Mouse (Mus musculus) olfactory bulb, adult 2 months (tissue): Measurements from ENCODE around the gene Traip. TPM values are rescaled to one million over a fixed set of nuclear protein-coding genes. Genes with fewer than 3 reads are reported as not detected.
A peak's percentile ranks its signal among the peaks of the same experiment; 100 is the strongest.

Experiments
- H3K27ac ChIP-seq: fragments of 200-500 bp; 2 replicates; pipeline ENCODE4 v1.5.1; 2012; ENCODE audit warnings: low read depth, low read length; ENCODE audit not compliant: insufficient read depth
- H3K4me1 ChIP-seq: fragments of 200-500 bp; 2 replicates; pipeline ENCODE4 v1.6.1; 2012; ENCODE audit warnings: low read length; ENCODE audit not compliant: control insufficient read depth, insufficient read depth
- H3K4me3 ChIP-seq: fragments of 200-500 bp; 2 replicates; pipeline ENCODE4 v1.5.1; 2012; ENCODE audit warnings: mild to moderate bottlenecking, low read depth, low read length, moderate library complexity; ENCODE audit not compliant: insufficient read depth
- CTCF ChIP-seq: fragments of 200-500 bp; IDR thresholded peaks from 2 replicates; pipeline ENCODE4 v1.5.1; 2012; ENCODE audit warnings: low read depth, mild to moderate bottlenecking, low read length, moderate library complexity; ENCODE audit not compliant: insufficient read depth
- POLR2A ChIP-seq: fragments of 200-500 bp; IDR thresholded peaks from 2 replicates; pipeline ENCODE4 v1.6.1; 2012; ENCODE audit warnings: mild to moderate bottlenecking, low read depth, low read length, moderate library complexity; ENCODE audit not compliant: insufficient read depth
- WGBS: fragments of 180-500 bp; shearing (Covaris S2); methylation state at CpG from one replicate; pipeline ENCODE4 v1.1.7; 2018; 5-methylcytosine and 5-hydroxymethylcytosine counted together
- polyA plus RNA-seq: library from polyadenylated mRNA; stranded (reverse); fragments of >200 nt; gene quantifications from 2 replicates; pipeline ENCODE4 v1.2.4, GENCODE M21; 2012; ENCODE audit warnings: low replicate concordance; ENCODE audit not compliant: missing spikeins, insufficient read depth, insufficient read length

Gene Traip
- polyA plus RNA-seq, 1 experiment: not detected

GRCm38 (mm10) chr9:107927749-107928148, 22.2 kb upstream of the Traip start:
- TF ChIP-seq POLR2A (no peak), CTCF (no peak)
- H3K27ac ChIP-seq: 0 out of 2 replicates have a peak overlapping the region, but pooled peaks have one; percentile 46
- 49% methylated on average over 5 of the region's 5 CpGs for WGBS
- peaks cover 66% of the 10 kb centered on the region for H3K4me1 ChIP-seq
- no peak overlapping the region for H3K4me3 ChIP-seq

DNA sequence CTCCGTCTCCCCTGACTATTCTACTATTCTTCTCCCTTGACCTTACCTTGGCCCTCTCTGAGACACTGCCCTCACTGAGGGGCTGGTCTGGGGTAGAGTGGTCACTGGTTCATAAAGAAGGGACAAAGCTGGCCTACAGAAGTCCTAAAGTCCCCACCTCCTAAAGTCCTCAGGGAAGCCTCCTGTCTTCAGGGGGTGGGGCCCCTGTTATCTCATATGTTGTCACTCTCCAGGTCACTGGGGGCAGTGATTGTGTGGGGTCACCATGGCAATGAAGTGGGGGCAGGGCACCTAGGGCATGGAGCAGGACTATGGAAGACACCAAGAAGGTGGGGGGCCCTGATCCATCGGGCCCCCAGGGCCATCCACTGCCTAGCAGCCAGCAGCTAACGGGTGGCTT, 21.8 kb upstream of the Traip start, which contains the start of gene Actl11:
TSS of gene Actl11 (plus strand) at position 301 of the 400 bp plus-strand sequence.
- no peak for TF ChIP-seq POLR2A
- no peak for TF ChIP-seq CTCF
- 88% methylated on average over 3 of the region's 3 CpGs for WGBS
- H3K27ac ChIP-seq: 0 out of 2 replicates have a peak within 1 kb of the TSS, but pooled peaks have one; percentile 46
- no peak within 1 kb of the TSS for H3K4me3 ChIP-seq
- H3K4me1 ChIP-seq: peaks cover 63% of the 10 kb centered on the region

DNA sequence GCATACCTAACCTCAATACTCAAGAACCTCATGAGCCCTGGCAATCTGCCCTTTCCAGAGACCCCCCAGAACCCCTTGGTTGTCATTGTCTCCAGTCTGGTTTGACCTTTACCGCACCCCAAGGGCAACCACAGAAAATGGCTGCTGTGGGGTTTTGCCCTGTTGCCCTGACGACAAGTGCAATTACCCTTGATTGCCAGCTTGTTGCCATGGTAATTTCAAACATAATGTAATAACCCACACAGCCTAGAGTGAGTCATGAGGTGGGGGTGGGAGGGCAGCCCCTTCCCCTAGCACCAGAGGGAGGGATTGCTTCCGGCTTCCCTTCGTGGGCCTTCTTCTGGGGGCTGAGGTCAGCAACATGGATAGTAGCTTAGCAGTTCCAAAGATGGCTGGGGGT, 17.7 kb upstream of the Traip start:
- no peak for TF ChIP-seq CTCF
- no peak for TF ChIP-seq POLR2A
- H3K27ac ChIP-seq: peak overlapping the region; percentile 11
- H3K4me3 ChIP-seq: no peak overlapping the region
- 38% methylated on average over 4 of the region's 4 CpGs for whole genome bisulfite sequencing
- H3K4me1 ChIP-seq: peaks cover 42% of the 10 kb centered on the region

DNA sequence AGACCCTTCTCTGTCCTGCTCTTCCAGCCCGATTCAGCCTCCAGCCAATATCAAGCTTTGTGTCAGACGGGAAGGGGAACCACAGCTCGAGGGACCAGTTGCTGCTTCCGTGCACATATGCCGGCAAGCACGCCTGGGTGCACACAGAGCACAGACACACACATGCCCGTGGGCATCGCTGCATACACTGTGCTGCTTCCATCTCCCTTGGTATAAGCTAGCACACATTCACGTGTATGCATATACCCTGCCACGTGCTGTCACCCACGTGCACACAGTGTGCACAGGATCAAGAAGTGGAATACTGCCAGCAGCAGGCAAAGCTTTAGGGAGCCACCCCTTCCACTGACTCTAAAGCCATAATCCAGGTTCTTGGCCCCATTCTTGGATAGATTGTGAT, 15.8 kb upstream of the Traip start:
- Histone ChIP-seq H3K4me1 (peaks cover 41% of the 10 kb centered on the region), H3K27ac (0 out of 2 replicates have a peak overlapping the region, but pooled peaks have one; percentile 3), H3K4me3 (no peak overlapping the region)
- TF ChIP-seq POLR2A (no peak), CTCF (no peak)
- WGBS: 56% methylated on average over 11 of the region's 11 CpGs

DNA sequence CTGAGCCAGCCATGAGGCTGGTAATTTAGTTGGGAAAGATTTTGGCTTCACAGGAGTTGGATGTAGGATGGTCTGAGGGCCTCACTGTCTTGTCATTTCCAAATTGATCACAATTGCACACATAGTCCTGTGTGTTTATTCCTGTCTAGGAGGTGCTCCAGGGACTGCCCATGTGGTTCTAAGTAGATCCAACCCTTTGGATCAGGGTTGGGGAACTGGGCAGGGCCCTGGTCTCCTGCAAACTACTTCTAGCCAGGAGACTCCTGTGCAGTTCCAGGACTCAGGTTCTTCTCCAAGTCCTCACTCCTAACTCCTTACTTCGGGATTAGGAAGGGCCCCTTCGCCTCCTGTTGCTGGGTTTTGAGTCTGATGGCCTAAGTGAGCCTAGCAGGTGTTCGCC, 14.6 kb upstream of the Traip start, which contains the start of gene Camkv:
TSS of gene Camkv (plus strand) at position 301 of the 400 bp plus-strand sequence.
- H3K27ac ChIP-seq: peak within 1 kb of the TSS; percentile 79
- TF ChIP-seq CTCF: no peak
- TF ChIP-seq POLR2A: no peak
- H3K4me3 ChIP-seq: peak within 1 kb of the TSS; percentile 81
- 13% methylated on average over 3 of the region's 3 CpGs for WGBS
- peaks cover 49% of the 10 kb centered on the region for H3K4me1 ChIP-seq

GRCm38 (mm10) chr9:107935790-107936214, 14.1 kb upstream of the Traip start:
- Histone ChIP-seq H3K4me1 (peaks cover 51% of the 10 kb centered on the region), H3K4me3 (peak overlapping the region; percentile 81), H3K27ac (peak overlapping the region; percentile 79)
- WGBS: under 1% methylated on average over 41 of the region's 41 CpGs
- TF ChIP-seq POLR2A: 0 out of 2 replicates have a peak, but pooled peaks have one; percentile 27
- no peak for TF ChIP-seq CTCF

DNA sequence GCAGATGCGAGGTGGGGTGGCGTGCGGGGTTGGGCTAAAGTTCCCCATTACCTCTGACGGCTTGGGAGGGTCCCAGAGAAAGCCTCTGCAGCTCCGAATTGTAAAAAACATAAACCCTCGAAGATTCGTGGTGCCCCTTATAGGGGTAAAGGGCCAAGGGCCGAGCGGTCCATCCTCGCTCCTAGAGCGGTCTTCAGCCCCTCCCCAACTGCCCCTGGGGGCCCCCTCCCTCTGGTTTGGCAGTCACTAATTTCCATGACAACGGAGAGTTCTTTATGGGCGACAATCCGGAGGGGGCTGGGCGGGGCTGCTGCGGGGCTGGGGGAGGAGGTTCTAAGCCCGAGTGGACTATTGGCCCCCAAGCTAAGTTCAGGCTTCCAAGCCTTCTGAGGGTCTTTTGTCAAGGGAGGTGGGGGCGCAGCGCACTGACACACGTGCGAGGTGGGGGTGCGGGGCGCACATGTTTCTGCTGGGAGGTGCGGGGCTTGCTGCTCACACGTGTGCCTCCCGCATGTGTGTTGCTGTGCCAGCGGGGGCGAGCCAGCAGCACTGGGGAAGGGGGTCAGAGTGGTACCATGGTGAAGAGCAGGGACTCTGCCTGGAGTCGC, 13.6 kb upstream of the Traip start:
- 5% methylated on average over 29 of the region's 29 CpGs for WGBS
- Histone ChIP-seq H3K27ac (peak overlapping the region; percentile 79), H3K4me3 (peak overlapping the region; percentile 81), H3K4me1 (peaks cover 49% of the 10 kb centered on the region)
- no peak for TF ChIP-seq POLR2A
- TF ChIP-seq CTCF: no peak

DNA sequence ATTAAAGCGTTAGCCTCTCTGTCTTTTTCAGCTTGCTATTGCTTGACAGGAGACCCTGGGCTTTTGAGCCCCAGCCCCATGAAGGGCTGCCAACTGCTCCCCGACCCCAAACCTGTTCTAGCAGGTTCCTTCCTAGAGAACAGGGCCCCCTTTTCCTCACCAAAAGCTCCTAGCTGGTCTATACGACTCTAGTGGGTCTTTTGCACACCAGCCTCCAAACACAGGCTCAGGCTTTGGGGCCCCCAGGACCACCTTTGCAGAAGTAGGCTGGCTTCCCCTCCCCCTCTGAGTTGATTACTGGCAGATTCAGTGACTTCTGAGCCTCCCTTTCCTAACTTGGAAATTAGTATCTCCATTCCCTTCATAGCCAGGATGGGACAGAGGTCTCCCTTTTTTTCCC, 13.1 kb upstream of the Traip start:
- peaks cover 44% of the 10 kb centered on the region for H3K4me1 ChIP-seq
- peak overlapping the region; percentile 54; the same call in 1 of the 2 replicates for H3K27ac ChIP-seq
- H3K4me3 ChIP-seq: peak overlapping the region; percentile 81
- WGBS: 23% methylated on average over 3 of the region's 3 CpGs
- no peak for TF ChIP-seq POLR2A
